Mouse (Mus musculus): ENCODE results near the gene Ppp1r15a.
"Not testable (repeated sequence)": the region's sequence is repeated elsewhere in the genome, so short reads cannot be mapped to it uniquely, and the experiment has no call there.

Gene Ppp1r15a

DNA sequence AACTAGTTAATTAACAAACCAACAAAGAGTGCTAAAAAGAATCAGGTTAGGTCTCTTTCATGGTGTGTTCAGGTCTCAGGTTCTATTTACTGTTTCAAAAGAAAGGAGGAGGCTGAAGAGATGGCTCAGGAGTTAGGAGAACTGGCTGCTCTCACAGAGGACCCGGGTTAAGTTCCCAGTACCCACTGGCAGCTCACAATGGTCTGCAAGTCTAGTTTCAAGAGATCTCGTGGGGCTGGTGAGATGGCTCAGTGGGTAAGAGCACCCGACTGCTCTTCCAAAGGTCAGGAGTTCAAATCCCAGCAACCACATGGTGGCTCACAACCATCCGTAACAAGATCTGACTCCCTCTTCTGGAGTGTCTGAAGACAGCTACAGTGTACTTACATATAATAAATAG is 45.8 kb downstream of the Ppp1r15a start:
- DNase-seq: not testable (repeated sequence)

DNA sequence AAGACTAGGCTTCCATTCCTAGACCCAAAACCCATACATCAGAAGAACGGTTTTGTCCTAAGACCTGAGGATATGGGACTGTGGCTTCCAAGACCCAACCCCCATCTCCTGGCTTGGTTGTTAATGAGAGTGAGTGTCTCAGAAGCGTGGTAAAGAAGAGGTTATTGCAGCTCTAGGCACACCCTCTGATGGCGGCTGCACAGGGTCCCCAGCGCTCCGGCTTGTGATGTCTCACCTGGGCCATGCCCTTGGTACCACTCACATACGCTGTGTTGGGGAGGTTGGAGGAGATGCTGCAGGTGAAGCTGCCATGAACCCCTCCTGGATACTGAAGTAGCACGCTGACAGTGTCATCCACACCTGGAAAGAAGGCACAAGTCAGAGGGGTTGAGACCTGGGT is 47.3 kb downstream of the Ppp1r15a start:
- DNase-seq: no peak

DNA sequence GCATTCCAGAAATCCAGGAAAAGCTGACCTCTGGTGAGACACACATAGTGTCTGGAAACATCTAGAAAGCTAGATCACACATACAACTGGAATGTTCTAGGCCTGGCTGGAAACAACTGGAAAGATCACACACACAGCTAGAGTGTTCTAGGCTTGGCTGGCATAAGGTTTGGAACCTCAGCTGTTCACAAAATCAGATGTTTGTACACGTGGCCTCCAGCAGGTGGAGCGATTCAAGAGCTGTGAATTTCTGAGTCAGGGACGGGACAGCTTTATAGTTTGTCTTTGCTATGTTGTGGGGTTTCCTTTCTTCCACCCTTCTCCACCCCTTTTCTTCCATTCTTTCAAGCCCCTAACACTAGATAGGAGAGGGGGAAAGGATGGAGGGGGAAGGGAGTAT is 49.1 kb downstream of the Ppp1r15a start:
- DNase-seq: peak; percentile 69

DNA sequence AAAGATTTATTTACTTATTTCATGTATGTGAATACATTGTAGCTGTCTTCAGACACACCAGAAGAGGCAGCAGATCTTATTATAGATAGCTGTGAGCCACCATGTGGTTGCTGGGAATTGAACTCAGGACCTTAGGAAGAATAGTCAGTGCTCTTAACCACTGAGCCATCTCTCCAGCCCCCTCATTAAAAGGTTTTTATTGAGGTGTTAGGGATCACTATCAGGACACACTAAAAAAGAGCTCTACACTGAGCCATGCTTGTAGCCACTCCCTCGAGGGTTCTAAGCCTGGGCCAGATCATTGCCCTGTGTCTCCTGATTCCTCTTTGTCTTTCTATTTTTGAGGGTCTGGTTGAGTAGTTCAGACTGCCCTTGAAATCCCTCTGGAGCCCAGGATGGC is 49.6 kb downstream of the Ppp1r15a start:
- no peak for DNase-seq

DNA sequence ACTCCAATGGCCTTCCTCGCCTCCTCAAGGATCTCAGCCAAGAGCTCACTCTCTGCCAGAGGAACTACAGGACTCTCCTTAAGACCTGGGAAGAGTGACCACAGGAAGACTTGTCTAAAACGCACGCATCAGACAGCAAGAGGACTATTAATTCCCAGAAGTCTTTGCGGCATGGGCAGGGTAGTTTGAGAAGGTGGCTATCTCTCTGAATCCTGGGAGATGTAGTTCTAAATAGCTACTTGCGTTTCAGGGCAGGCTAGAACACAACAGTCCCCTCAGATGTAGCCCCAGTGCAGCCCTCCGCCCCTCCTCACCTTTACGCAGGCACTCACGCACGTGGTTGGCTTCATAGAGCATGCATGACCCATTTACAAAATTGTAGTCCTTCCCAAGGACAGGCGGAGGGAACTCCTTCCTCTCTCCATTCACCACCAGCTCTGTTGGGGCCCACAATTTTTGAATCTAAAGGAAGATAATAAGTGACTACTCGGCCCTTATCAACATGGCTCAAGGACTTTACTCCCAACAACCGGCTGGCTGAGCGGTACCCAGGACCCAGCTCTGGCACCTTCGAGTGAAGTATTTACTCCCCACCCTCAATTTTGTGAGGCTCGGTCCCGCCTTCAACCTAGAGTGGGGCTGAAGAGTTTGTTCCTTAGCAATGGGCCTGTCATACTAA is 50.6 kb downstream of the Ppp1r15a start:
- DNase-seq: no peak

All from thymus, postnatal 25 days (tissue).